24 mouse cellular contexts compared by ENCODE assay signal in the genomic region with DNA sequence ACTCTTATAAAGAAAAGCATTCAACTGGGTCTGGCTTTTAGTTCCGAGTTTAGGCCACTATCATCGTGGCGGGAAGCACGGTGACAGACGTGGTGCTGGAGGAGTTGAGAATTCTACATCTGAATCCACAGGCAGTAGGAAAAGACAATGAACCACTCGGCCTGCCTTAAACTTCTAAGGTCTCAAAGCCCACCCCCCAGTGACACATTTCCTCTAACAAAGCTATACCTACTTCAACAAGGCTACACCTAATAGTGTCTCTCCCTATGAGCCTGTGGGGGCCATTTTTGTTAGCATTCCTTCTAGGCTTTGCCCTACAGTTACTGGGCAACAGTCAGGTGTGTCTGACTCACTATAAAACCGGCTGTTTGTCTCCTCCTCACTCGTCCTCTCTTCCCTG. TPM values are rescaled to one million over a fixed set of nuclear protein-coding genes. Genes with fewer than 3 reads are reported as not detected.
DNase-seq lines count a peak whose midpoint lies in the region; ATAC-seq and TF ChIP-seq lines count a peak whose summit lies in the region.
"Had no signal": no experiment of that assay in that cellular context is flagged by ENCODE, and none has a peak within 500 bp of the region (broad histone marks: within the 10 kb centered on the region; RNA-seq: fewer than 3 reads in every experiment).

No protein-coding gene starts in this region.

- no peak overlapping the region for H3K4me3 ChIP-seq in heart, embryonic 12.5 days
- no peak overlapping the region for H3K4me3 ChIP-seq in heart, embryonic 11.5 days (ENCODE audit: low read depth, low read length)
- no peak overlapping the region for H3K4me3 ChIP-seq in limb, embryonic 12.5 days (replicated peaks)
- no peak overlapping the region for H3K4me3 ChIP-seq in limb, embryonic 10.5 days
- H3K4me3 ChIP-seq in ES-E14 (ENCODE audit: insufficient read depth in 1 of 2, low read depth in 1 of 2, low read length in 2 of 2, poor library complexity in 1 of 2, severe bottlenecking in 1 of 2) = peak overlapping the region in 1 of 2 experiments; percentile 5; a peak in 1 of 4 replicates
- H3K4me3 ChIP-seq in hindbrain, embryonic 13.5 days = no peak overlapping the region
- H3K4me3 ChIP-seq: erythroblast, embryonic 14.5 days; forebrain, embryonic 12.5 days; layer of hippocampus, adult 2 months; neural tube, embryonic 15.5 days had no signal

- H3K9me3 ChIP-seq in heart, embryonic 12.5 days (replicated peaks) = no peaks in the 10 kb centered on the region
- H3K9me3 ChIP-seq in heart, embryonic 11.5 days (replicated peaks; ENCODE audit: control insufficient read depth, low read length) = no peaks in the 10 kb centered on the region
- H3K9me3 ChIP-seq in limb, embryonic 12.5 days = no peaks in the 10 kb centered on the region
- H3K9me3 ChIP-seq in limb, embryonic 10.5 days (replicated peaks) = no peaks in the 10 kb centered on the region
- H3K9me3 ChIP-seq in ES-E14 (ENCODE audit: control insufficient read depth, insufficient read depth, low read depth, low read length) = no peaks in the 10 kb centered on the region
- H3K9me3 ChIP-seq in hindbrain, embryonic 13.5 days = no peaks in the 10 kb centered on the region
- H3K9me3 ChIP-seq: embryonic facial prominence, embryonic 13.5 days; forebrain, embryonic 12.5 days; hindbrain, embryonic 15.5 days; intestine, embryonic 15.5 days; lung, embryonic 15.5 days; midbrain, embryonic 12.5 days; neural tube, embryonic 15.5 days had no signal

- H3K4me2 ChIP-seq in heart, embryonic 12.5 days = no peak overlapping the region
- no peak overlapping the region for H3K4me2 ChIP-seq in heart, embryonic 11.5 days
- no peak overlapping the region for H3K4me2 ChIP-seq in limb, embryonic 12.5 days
- H3K4me2 ChIP-seq in hindbrain, embryonic 13.5 days = no peak overlapping the region

- no peaks in the 10 kb centered on the region for H3K27me3 ChIP-seq in heart, embryonic 12.5 days (replicated peaks)
- H3K27me3 ChIP-seq in heart, embryonic 11.5 days (ENCODE audit: control insufficient read depth, insufficient read depth, low read length) = no peaks in the 10 kb centered on the region
- H3K27me3 ChIP-seq in limb, embryonic 12.5 days = no peaks in the 10 kb centered on the region
- H3K27me3 ChIP-seq in limb, embryonic 10.5 days (ENCODE audit: low read depth, poor library complexity, severe bottlenecking) = no peaks in the 10 kb centered on the region
- 0 out of 2 replicates have a peak, but pooled peaks cover 2% of the 10 kb centered on the region for H3K27me3 ChIP-seq in hindbrain, embryonic 13.5 days
- H3K27me3 ChIP-seq: CH12.LX; embryonic facial prominence, embryonic 13.5 days; forebrain, embryonic 12.5 days; hindbrain, embryonic 15.5 days; intestine, embryonic 15.5 days; lung, embryonic 15.5 days; midbrain, embryonic 12.5 days; neural tube, embryonic 15.5 days had no signal

- DNase-seq in limb, embryonic 10.5 days (ENCODE audit: low spot score) = no peak
- peak; percentile 2 for DNase-seq in CD4-positive helper T cell, adult 2 months (ENCODE audit: low read depth, low spot score)
- DNase-seq in ES-E14 (ENCODE audit: low read depth, low spot score) = no peak
- no peak for DNase-seq in MN1 (ENCODE audit: low spot score)
- DNase-seq: cerebellum, adult 18-20 months; cerebellum, postnatal 36 days; embryo, embryonic 11 days; right cerebral cortex, postnatal 4 days; thymus, adult 2 months had no signal

- H3K4me1 ChIP-seq in heart, embryonic 12.5 days (replicated peaks) = peaks cover 36% of the 10 kb centered on the region
- peaks cover 7% of the 10 kb centered on the region for H3K4me1 ChIP-seq in heart, embryonic 11.5 days (ENCODE audit: control insufficient read depth, insufficient read depth, low read length)
- peaks cover 23% of the 10 kb centered on the region for H3K4me1 ChIP-seq in limb, embryonic 12.5 days (replicated peaks)
- peaks cover 18% of the 10 kb centered on the region for H3K4me1 ChIP-seq in limb, embryonic 10.5 days
- peaks cover 2 to 12% of the 10 kb centered on the region in 2 experiments; a peak in 3 of 4 replicates for H3K4me1 ChIP-seq in ES-E14 (ENCODE audit: control insufficient read depth in 2 of 2, insufficient read depth in 2 of 2, low read length in 2 of 2, poor library complexity in 1 of 2)
- H3K4me1 ChIP-seq in hindbrain, embryonic 13.5 days (replicated peaks) = peaks cover 12% of the 10 kb centered on the region

- no peaks in the 10 kb centered on the region for H3K36me3 ChIP-seq in heart, embryonic 12.5 days
- H3K36me3 ChIP-seq in heart, embryonic 11.5 days (ENCODE audit: control insufficient read depth, insufficient read depth, low read length) = no peaks in the 10 kb centered on the region
- H3K36me3 ChIP-seq in limb, embryonic 12.5 days = no peaks in the 10 kb centered on the region
- H3K36me3 ChIP-seq in limb, embryonic 10.5 days = no peaks in the 10 kb centered on the region
- H3K36me3 ChIP-seq in ES-E14 (ENCODE audit: control insufficient read depth, insufficient read depth, low read length, poor library complexity, severe bottlenecking) = no peaks in the 10 kb centered on the region
- H3K36me3 ChIP-seq in hindbrain, embryonic 13.5 days = no peaks in the 10 kb centered on the region
- H3K36me3 ChIP-seq: embryonic facial prominence, embryonic 13.5 days; forebrain, embryonic 12.5 days; hindbrain, embryonic 15.5 days; intestine, embryonic 15.5 days; lung, embryonic 15.5 days; midbrain, embryonic 12.5 days; neural tube, embryonic 15.5 days had no signal

- in situ Hi-C loops in ES-E14 (cut with MboI; ENCODE audit: low sequenced_read_pairs in 2 of 2, unreplicated experiment in 2 of 2) = no loop called here

- peak overlapping the region; percentile 75; the same call in 1 of the 2 replicates for H3K27ac ChIP-seq in heart, embryonic 12.5 days (ENCODE audit: poor library complexity, severe bottlenecking)
- no peak overlapping the region for H3K27ac ChIP-seq in heart, embryonic 11.5 days (ENCODE audit: low read depth, low read length)
- H3K27ac ChIP-seq in limb, embryonic 12.5 days = no peak overlapping the region
- H3K27ac ChIP-seq in limb, embryonic 10.5 days = no peak overlapping the region
- peak overlapping the region; percentile 95; the same call in 1 of the 2 replicates for H3K27ac ChIP-seq in ES-E14 (ENCODE audit: insufficient read depth, low read depth, low read length, poor library complexity, severe bottlenecking)
- no peak overlapping the region for H3K27ac ChIP-seq in hindbrain, embryonic 13.5 days
- H3K27ac ChIP-seq: forebrain, embryonic 12.5 days; hindbrain, embryonic 15.5 days; layer of hippocampus, adult 2 months; liver, embryonic 14.5 days; midbrain, embryonic 12.5 days; neural tube, embryonic 15.5 days had no signal

- no peak overlapping the region for H3K9ac ChIP-seq in heart, embryonic 12.5 days
- no peak overlapping the region for H3K9ac ChIP-seq in heart, embryonic 11.5 days (ENCODE audit: low read depth, low read length)
- H3K9ac ChIP-seq in limb, embryonic 12.5 days (replicated peaks) = no peak overlapping the region
- no peak overlapping the region for H3K9ac ChIP-seq in ES-E14 (ENCODE audit: insufficient read depth, low read depth, low read length, poor library complexity, severe bottlenecking)
- H3K9ac ChIP-seq in hindbrain, embryonic 13.5 days = no peak overlapping the region
- H3K9ac ChIP-seq: embryonic facial prominence, embryonic 13.5 days; forebrain, embryonic 12.5 days; hindbrain, embryonic 15.5 days; liver, embryonic 14.5 days; lung, embryonic 15.5 days; midbrain, embryonic 12.5 days; neural tube, embryonic 15.5 days had no signal

- whole genome bisulfite sequencing in heart, embryonic 12.5 days = 65% methylated on average over 8 of the region's 8 CpGs
- whole genome bisulfite sequencing in heart, embryonic 11.5 days (ENCODE audit: insufficient replicate concordance) = 66% methylated on average over 8 of the region's 8 CpGs
- WGBS in limb, embryonic 12.5 days = 74% methylated on average over 8 of the region's 8 CpGs
- WGBS in limb, embryonic 10.5 days = 83% methylated on average over 8 of the region's 8 CpGs
- 49% methylated on average over 8 of the region's 8 CpGs for WGBS in hindbrain, embryonic 13.5 days

- ATAC-seq in heart, embryonic 12.5 days (ENCODE audit: insufficient number of reproducible peaks, low FRiP score) = no peak
- no peak for ATAC-seq in heart, embryonic 11.5 days (replicated peaks; ENCODE audit: insufficient number of reproducible peaks, low FRiP score, low TSS enrichment)
- peak; percentile 26; the same call in 1 of the 2 replicates for ATAC-seq in limb, embryonic 12.5 days (ENCODE audit: insufficient number of reproducible peaks, insufficient read depth, low FRiP score, low TSS enrichment, low read depth)
- no peak for ATAC-seq in hindbrain, embryonic 13.5 days (ENCODE audit: low FRiP score)

TF ChIP-seq in ES-E14, 5 proteins besides CTCF, POLR2A, EP300 and RAD21:
- TF ChIP-seq CHD2 (IDR thresholded peaks at IDR 0.05; ENCODE audit: low read depth, low read length) (no peak), MAFK (IDR thresholded peaks at IDR 0.05; ENCODE audit: insufficient read depth, low read depth, low read length) (no peak), HCFC1 (IDR thresholded peaks at IDR 0.05; ENCODE audit: borderline replicate concordance, insufficient read depth, low read length) (no peak), ZNF384 (IDR thresholded peaks at IDR 0.05; ENCODE audit: low read depth, low read length) (no peak), ZC3H11A (IDR thresholded peaks at IDR 0.05; ENCODE audit: borderline replicate concordance, low read depth, low read length) (no peak)

RNA-seq across cellular contexts. Expression of a gene that starts 23.2 kb away (rescaled TPM):
- polyA plus RNA-seq in heart, embryonic 12.5 days (2016; fragmentation: Nextera tagmentation; extraction: Ambion mirVana) = 79.3 and 84.2 TPM in 2 replicates
- polyA plus RNA-seq in heart, embryonic 11.5 days (2014; fragmentation: Nextera tagmentation; extraction: Ambion mirVana) = 50.0 and 68.2 TPM in 2 replicates
- 25.7 and 31.1 TPM in 2 replicates for polyA plus RNA-seq in limb, embryonic 12.5 days (2016; fragmentation: Nextera tagmentation; extraction: Ambion mirVana)
- polyA plus RNA-seq in limb, embryonic 10.5 days (2016; fragmentation: Nextera tagmentation; extraction: Ambion mirVana) = 16.1 and 21.3 TPM in 2 replicates
- 55.2 and 89.2 TPM in 2 replicates for total RNA-seq in ES-E14 (2012; rRNA removed)
- polyA plus RNA-seq in hindbrain, embryonic 13.5 days (2015; fragmentation: Nextera tagmentation; extraction: Ambion mirVana) = 19.9 and 22.6 TPM in 2 replicates

Comparison
In these comparisons a context has a peak if more than half of its experiments do, and no peak if none do; other contexts are left out.
1. H3K27ac ChIP-seq: peak in heart, embryonic 12.5 days (single experiment) and ES-E14 (single experiment); none in heart, embryonic 11.5 days (single experiment), limb, embryonic 12.5 days (single experiment), limb, embryonic 10.5 days (single experiment) and hindbrain, embryonic 13.5 days (single experiment).